Mouse (Mus musculus) liver, postnatal 0 days (tissue): ENCODE results near the gene Gm5447.

Experiments used
- CTCF ChIP-seq: sonication (generic); IDR thresholded peaks from 2 replicates; pipeline ENCODE4 v1.5.1; 2016; ENCODE audit warnings: antibody characterized with exemption, low read depth
- EP300 ChIP-seq: IDR thresholded peaks from 2 replicates; pipeline ENCODE4 v1.6.1; 2016; ENCODE audit warnings: antibody characterized with exemption, low read depth, mild to moderate bottlenecking

DNA sequence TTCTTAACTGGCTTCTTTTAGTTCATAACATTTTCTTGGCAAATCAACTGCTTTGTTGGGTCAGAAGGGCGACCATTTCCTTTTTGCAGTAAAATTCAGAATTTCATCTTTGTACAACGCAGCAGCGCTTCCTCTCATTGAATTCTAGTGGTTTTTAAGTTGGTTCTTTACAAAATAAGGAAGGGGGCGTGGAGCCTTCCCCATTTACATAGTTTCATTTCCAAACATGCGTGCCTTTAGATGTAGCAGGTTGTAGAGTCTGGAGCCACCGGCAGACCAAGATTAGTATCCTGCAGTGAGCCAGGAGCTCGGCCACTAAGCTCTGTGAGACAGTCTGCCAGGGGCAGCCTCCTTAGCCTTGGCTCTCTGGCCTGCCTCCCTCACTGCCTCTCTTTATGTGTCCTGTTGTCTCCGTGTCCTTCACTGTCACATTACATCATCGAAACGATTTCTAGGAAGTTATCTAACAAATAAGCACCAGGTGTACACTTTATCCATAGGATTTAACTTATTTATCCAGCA lies 13.0 kb downstream of the Gm5447 start:
- TF ChIP-seq EP300, result no peak
- TF ChIP-seq CTCF, result no peak
